Mouse (Mus musculus) ES-Bruce4 (cell line): ENCODE results near the gene Kcna6.

Experiments
- EP300 ChIP-seq: IDR thresholded peaks from 2 replicates; pipeline ENCODE4 v1.6.1; 2011; ENCODE audit warnings: low read depth, low read length; ENCODE audit not compliant: insufficient read depth
- POLR2A ChIP-seq: IDR thresholded peaks from one replicate; pipeline ENCODE4 v1.8.1; 2011; ENCODE audit warnings: low read length; ENCODE audit not compliant: insufficient read depth

DNA sequence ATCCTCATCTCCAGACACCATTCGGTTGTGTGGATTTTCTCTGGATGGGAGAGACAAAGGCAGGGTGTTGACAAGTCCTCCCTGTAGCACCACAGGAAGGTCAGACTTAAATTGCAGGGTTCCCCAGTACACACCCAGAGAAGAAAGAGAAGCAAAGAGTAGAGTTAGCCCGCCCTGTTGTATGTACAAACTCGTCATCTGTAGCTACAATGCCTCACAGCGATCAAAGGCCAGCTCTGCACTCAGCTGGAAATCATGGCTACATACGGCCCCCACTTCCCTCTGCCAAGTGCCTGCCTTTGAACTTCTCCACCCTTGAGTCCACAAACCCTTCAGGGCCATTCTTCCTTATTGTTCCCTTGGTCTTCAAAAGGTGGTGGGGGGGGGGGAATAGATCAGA, 43.7 kb upstream of the Kcna6 start:
- no peak for TF ChIP-seq POLR2A
- no peak for TF ChIP-seq EP300
